Mouse (Mus musculus) lung, postnatal 36 days (tissue): ENCODE data around the gene Pnkd.
A peak's percentile ranks its signal among the peaks of the same experiment; 100 is the strongest.

ENCODE experiments used
- DNase-seq: peaks from one replicate; pipeline ENCODE4 v3.0.0; 2022; ENCODE audit warnings: mixed read lengths

The Pnkd gene

DNA sequence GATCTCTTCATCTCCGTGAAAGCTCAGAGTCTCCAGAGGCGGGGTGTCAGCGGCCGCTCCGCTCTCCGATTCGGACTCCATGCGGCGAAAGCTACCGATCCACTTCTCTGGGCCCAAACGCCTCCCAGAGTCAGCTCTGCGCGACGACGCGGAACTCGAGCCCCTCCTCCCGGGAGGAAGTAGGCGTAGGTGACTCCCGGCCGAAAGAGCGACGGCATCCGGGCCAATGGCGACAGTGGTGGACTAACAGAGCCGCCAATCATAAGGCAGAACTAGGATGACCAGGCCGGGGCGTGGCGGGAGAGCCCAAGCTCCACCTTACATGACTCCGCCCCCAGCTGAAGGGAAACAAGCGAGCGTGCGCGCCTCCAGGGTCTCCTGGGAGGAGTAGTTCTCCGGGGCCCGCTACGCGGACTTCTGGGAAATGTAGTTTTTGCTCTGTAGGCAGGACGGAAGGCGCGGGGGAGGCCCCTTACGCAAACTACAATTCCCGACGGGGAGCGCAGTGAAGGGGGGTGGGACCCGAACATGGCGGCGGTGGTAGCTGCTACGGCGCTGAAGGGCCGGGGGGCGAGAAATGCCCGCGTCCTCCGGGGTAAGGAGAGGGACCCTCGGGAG, at the start of gene Pnkd, which contains the start of gene Aamp:
Gene Pnkd, plus strand, starts transcription at position 388 of the 618 bp plus-strand sequence.
Gene Aamp, minus strand, starts transcription at position 196 of the 618 bp plus-strand sequence.
- peak; percentile 100 for DNase-seq

DNA sequence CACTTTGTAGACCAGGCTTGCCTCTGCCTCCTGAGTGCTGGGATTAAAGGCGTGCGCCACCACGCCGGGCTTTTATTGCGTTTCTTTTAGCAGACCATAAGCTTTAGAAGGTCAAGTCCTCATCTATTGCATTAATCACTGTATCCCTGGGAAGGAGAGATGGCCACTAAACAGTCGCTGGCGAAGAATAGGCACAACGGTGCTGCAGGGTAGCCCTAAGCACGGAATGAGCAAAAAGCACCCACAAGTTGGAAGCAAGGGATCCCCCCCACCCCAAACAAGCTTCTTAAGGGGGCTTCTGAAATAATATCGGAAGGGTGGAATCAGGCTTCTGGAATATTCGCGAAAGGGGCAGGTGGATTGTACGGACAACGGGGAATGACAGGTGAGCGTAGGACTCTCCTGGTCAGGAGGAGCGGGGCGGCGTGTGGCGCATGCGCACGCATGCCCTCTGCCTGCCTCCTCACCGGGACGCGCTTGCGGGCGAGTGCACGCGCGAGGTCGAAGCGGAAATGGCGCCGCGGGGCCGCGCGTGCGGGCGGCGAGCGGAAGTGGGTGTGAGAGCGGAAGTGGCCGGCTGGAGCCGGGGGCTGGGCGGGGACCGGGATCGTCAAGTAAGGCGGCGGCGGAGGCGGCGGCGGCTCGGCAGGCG, 48.7 kb upstream of the Pnkd start, which contains the start of gene Arpc2:
Gene Arpc2, plus strand, starts transcription at position 147 of the 652 bp plus-strand sequence.
- peak; percentile 97 for DNase-seq

DNA sequence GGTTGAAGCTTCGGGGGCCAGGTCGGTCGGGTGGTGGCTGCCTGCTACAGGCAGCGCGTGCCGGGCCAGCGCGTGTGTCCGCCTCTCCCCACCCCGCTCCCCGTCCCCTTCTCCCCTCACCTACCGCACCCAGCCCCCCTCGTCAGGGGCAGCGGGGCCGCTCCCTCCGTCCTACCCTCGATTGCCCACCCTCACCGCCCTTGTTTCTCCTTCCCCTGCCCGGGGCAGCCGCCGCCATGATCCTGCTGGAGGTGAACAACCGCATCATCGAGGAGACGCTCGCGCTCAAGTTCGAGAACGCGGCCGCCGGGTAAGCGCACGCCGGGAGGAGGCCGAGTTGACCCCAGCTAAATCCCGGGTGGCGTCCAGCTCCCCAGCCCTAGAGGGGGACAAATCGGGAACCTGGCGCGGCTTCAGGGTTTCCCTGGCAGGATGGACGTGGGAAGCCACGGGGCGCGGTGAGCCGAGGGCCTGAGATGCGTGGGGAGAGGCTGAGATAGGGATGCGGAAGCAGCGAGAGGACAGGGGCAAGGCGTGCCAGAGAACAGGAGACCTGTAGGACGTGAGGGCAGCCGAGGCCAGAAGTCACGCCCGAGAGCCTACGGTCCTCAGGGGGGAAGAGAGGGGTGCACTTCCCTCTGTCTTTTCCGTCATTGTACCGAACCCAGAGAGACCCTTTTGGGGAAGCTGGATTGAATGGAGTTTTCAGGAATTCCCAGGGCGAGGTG, 48.0 kb upstream of the Pnkd start:
- peak; percentile 72 for DNase-seq

DNA sequence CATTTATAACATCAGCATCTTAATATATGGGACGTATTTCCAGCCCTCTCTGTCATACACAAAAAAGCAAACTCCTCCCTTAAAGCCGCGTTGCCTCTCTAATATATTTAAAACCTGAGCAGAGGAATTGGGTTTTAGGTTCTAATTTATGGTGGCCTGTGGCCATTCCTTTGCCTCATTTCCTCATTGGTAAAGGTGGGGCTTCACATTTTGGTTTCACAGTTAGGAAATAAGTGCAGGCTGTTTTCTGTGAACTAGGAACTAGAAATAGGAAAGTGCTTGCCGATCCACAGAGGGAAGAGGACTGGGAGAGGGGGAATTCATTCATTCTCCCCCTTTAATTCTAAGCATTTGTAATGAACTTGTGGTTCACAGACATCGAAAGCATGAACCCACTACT, 47.1 kb upstream of the Pnkd start:
- DNase-seq, result no peak

- no peak for DNase-seq
Measured at GRCm38 (mm10) chr1:74238136-74238535, 46.6 kb upstream of the Pnkd start.

DNA sequence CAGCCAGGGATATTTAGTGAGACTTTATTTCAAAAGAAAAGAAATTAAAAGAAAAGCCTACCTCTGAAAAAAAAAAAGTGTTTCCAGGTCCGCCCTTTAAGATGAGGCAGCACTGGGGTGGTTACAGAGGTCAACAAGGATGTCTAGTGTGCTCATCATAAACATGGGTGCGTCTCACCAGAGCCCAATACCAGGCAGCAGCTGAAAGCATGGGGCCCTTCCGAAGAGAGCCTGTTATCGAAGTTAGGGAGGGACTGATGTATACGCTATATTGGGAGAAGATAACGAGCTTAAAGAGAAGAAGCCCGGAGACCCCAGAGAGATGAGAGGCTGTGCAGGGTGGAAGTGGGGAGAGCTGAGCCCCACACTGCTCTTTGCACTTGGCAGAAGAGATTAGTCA, 45.6 kb upstream of the Pnkd start:
- no peak for DNase-seq

DNA sequence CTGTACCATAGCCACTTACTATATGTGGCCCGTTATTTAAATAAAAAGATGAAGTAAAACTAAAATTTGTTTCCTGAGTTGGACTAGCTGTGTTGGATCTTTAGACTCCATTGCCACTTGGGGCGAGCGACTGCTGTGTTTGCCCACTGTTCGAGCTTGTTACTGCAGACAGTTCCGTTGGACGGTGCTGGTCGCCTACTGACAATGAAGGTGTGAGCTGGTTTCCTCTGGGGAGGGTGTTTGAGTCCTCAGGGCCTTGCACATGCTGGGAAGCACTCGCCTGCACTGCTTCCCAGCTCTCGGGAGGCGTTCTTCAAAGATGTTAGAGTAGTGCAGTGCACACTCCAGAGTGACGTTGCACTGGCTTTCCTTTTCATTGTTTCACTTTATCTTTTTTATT, 45.1 kb upstream of the Pnkd start:
- no peak for DNase-seq

- DNase-seq, result no peak
Measured at GRCm38 (mm10) chr1:74240311-74240710, 44.4 kb upstream of the Pnkd start.

DNA sequence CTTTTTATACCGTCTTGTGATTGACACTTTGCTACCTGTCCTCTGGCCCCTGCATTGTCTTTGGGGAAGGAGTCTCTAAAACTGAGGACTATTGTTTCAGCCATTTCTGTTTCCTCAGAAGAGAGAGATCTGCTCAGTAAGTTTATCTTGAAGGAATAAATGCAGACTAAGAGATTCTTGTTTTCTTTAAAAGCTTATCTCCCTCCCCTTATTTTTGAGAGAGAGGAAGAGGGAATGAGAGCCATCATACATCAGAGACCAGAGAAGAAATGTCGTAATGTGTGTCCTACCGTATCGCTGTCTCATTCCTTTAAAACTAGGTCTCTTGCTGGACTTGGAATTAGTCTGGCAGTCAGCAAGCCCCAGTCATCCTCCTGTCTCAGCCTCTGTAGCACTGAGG, 43.9 kb upstream of the Pnkd start:
- DNase-seq, result no peak

DNA sequence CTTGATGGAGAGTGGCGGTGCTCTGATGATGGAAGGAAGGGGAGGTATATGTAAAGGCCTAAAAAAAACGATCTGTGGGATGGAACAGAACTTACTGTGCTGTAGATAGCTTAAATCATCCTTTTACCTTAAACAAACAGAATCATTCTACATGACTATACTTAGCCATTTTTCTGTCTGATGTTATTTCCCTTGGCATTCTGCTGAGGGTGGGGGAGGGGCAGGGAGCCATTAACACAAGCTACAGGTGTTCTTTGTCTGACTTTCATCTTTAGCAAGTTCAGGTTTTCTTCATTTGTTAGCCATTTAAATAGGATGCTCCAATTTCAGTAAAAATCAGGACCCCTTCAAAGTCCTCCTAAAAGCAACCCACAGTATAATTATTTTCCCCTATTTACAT, 39.2 kb upstream of the Pnkd start:
- no peak for DNase-seq

- peak; percentile 83 for DNase-seq
Measured at GRCm38 (mm10) chr1:74248799-74249198, 35.9 kb upstream of the Pnkd start.

- DNase-seq, result peak; percentile 54
Measured at GRCm38 (mm10) chr1:74249331-74249980, 35.3 kb upstream of the Pnkd start.

DNA sequence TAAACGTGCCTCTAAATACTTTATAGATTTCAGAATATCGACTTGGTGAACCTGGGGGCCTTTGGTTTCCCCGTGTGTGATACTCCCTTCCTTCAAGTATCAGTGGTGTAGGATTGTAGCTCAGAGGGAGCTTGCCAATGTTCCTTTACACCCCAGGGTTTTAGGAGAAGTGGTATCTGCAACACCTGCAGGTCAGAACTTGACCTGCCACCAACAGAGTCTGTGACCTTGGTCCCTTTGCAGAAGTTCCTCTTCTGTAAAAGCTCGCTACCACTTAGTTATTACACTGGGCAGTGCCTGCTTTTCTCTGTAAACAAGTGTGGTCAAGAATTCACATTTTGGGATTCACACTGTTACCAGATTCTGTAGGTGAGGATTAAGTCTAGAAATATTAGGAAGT, 34.6 kb upstream of the Pnkd start:
- DNase-seq, result no peak

DNA sequence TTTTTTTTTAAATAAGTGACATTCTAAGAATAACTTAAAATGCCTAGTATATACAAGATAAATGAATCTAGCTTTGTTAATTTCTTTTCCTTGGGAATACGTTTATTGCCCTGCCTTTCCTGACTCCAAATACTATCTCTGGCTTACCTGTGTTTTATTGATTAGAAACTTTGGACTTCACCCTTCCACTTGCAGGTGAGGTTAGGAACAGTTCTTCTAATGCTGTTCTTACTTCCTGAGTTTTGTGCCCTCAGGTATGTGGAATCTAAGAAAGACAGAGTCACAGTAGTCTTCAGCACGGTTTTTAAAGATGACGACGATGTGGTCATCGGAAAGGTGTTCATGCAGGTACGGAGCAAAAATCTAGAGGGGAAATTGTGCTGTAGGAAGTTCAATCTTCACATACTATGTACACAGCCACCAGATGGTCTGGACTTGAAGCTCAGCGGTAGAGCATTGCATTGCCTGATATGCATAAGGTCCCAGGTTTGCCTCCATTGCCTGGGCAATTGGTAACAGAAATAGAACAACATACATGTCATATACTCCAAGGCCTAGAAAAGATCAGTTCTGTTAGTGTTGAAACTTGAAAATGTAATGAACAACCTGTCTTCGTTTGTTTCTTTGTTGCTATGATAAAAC, 28.9 kb upstream of the Pnkd start:
- DNase-seq, result no peak

DNA sequence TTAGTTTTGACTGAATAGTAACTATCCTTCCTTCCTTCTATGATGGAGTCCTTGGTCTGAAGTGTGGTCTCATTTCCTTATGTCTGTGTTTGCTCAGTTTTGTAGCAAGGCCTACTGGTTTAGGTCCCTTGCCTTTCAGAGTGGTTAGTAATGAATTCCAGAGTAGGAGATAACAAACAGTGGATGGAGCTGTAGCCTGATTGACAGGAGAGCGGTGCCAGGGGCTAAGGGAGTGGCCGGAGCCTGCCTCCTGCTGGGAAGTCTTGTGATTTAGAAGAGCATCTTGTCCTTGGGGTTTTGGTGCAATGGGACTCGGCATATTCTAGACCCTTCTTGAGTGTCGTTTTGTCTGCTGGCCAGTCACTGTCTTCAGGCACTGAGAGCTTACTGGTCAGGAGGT, 27.9 kb upstream of the Pnkd start:
- no peak for DNase-seq

- no peak for DNase-seq
Measured at GRCm38 (mm10) chr1:74262510-74262909, 22.2 kb upstream of the Pnkd start.

DNA sequence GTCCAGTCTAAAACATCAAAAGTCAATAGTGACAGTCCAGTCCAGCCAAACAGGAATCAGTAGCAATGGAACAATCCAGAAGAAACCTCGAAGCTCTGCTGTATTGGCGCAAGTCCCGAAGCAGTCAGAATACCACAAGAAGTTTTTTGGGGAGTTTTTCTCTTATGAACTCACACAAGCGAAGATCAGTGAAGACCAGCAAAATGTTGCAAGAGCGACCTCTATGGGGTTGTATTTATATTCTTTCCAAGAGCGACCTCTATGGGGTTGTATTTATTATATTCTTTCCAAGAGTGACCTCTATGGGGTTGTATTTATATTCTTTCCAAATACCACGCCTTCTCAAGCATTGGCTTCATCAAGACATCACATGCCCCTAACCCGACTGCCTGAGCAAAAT, 16.0 kb upstream of the Pnkd start:
- no peak for DNase-seq

- DNase-seq, result no peak
Measured at GRCm38 (mm10) chr1:74271659-74272058, 13.1 kb upstream of the Pnkd start.

- DNase-seq, result no peak
Measured at GRCm38 (mm10) chr1:74275015-74275414, 9.7 kb upstream of the Pnkd start.

- DNase-seq, result no peak
Measured at GRCm38 (mm10) chr1:74277041-74277440, 7.7 kb upstream of the Pnkd start.

DNA sequence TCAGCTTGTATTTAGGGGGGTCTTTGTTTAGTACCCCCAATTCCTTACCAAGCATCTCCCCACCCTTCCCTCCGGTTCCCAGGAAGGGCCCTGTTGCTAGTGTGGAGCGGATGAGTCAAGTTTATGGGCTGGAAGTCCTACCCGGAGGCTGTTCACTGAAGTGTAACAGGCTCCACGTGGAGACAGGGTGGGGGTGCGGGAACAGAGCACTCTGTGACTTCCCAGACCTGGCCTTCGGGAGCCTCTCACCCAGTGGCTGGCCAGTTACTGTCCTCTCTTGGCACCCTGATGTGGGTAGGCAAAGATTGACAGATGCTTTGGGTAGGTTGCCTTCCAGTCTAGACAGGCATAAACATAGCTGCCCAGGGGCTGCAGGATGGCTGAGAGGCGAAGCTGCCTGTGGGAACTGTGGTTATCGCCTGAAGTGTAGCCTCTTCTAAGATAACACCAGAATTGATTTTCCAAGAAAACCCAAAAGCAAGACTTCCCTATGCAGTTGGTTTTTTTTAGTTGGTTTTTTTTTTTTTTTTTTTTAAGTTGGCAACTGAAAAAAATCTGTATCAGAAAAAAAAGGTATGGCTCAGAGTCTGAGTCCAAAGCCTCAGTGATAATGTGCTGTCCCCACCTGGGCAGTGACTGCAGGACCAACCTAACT, 6.7 kb upstream of the Pnkd start:
- DNase-seq, result no peak

DNA sequence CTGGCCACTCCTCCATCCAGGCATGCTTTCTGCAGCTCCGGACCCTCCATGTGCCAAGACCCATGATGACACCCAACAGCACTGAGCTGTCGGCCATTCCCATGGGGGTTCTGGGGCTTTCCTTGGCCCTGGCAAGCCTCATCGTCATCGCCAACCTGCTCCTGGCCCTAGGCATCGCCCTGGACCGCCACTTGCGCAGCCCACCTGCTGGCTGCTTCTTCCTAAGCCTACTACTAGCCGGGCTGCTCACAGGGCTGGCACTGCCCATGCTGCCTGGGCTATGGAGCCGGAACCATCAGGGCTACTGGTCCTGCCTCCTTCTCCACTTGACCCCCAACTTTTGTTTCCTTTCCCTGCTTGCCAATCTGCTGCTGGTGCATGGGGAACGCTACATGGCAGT, 6.2 kb upstream of the Pnkd start, which contains the start of gene Gpbar1:
Gene Gpbar1, plus strand, starts transcription at position 13 of the 400 bp plus-strand sequence.
- no peak for DNase-seq
